Mouse (Mus musculus) stomach, embryonic 14.5 days (tissue): Measurements from ENCODE around the gene Usp4. TPM values are rescaled to one million over a fixed set of nuclear protein-coding genes. Genes with fewer than 3 reads are reported as not detected.

Source experiments
- ATAC-seq: fragments of 200-750 bp; cut with Nextera tagmentation; 2 replicates; pipeline ENCODE4 v1.8.0; 2017; ENCODE audit warnings: low read depth, moderate TSS enrichment; ENCODE audit not compliant: insufficient number of reproducible peaks, insufficient read depth, low FRiP score
- H3K27ac ChIP-seq: fragments of 300-500 bp; sonication (generic); 2 replicates; pipeline ENCODE4 v1.5.1; 2014; ENCODE audit warnings: mild to moderate bottlenecking, low read length, moderate library complexity, mixed read lengths
- H3K27me3 ChIP-seq: fragments of 300-500 bp; sonication (generic); 2 replicates; pipeline ENCODE4 v1.6.1; 2014; ENCODE audit warnings: low read length, control low read depth, mixed read lengths; ENCODE audit not compliant: control insufficient read depth, insufficient read depth
- H3K36me3 ChIP-seq: fragments of 300-500 bp; sonication (generic); 2 replicates; pipeline ENCODE4 v1.6.1; 2014; ENCODE audit warnings: mild to moderate bottlenecking, control low read depth, low read length, moderate library complexity, mixed read lengths; ENCODE audit not compliant: control insufficient read depth, insufficient read depth
- H3K4me1 ChIP-seq: fragments of 300-500 bp; sonication (generic); 2 replicates; pipeline ENCODE4 v1.6.1; 2014; ENCODE audit warnings: low read length, control low read depth, mixed read lengths; ENCODE audit not compliant: control insufficient read depth, insufficient read depth
- H3K4me2 ChIP-seq: fragments of 300-500 bp; sonication (generic); replicated peaks from 2 replicates; pipeline ENCODE4 v1.6.1; 2014; ENCODE audit warnings: low read depth, low read length, control low read depth
- H3K4me3 ChIP-seq: fragments of 300-500 bp; sonication (generic); 2 replicates; pipeline ENCODE4 v1.5.1; 2014; ENCODE audit warnings: low read depth, low read length, control low read depth
- H3K9ac ChIP-seq: fragments of 300-500 bp; sonication (generic); replicated peaks from 2 replicates; pipeline ENCODE4 v1.6.1; 2014; ENCODE audit warnings: low read depth, mild to moderate bottlenecking, control low read depth, low read length, moderate library complexity, mixed read lengths
- H3K9me3 ChIP-seq: fragments of 300-500 bp; sonication (generic); 2 replicates; pipeline ENCODE4 v1.6.1; 2016; ENCODE audit warnings: low read depth, low read length, control low read depth; ENCODE audit not compliant: control insufficient read depth
- WGBS: fragments of 180-500 bp; shearing (Covaris S2); extraction: QIAGEN DNeasy Blood & Tissue Kit; methylation state at CpG from one replicate; pipeline ENCODE4 v1.1.7; 2014; 5-methylcytosine and 5-hydroxymethylcytosine counted together
- polyA plus RNA-seq: library from polyadenylated mRNA; unstranded; fragments of >200 nt; fragmentation: Nextera tagmentation; extraction: Ambion mirVana; gene quantifications from 2 replicates; pipeline ENCODE4 v1.2.1, GENCODE M21; 2014

Gene Usp4
- polyA plus RNA-seq, 1 experiment from 2014 or later = 103 TPM

GRCm38 (mm10) chr9:108441236-108441919, 93.7 kb downstream of the Usp4 start:
- no peak for ATAC-seq
- Histone ChIP-seq H3K9me3 (no peaks in the 10 kb centered on the region), H3K9ac (no peak overlapping the region), H3K27ac (no peak overlapping the region), H3K4me3 (no peak overlapping the region), H3K27me3 (no peaks in the 10 kb centered on the region), H3K4me1 (no peaks in the 10 kb centered on the region), H3K36me3 (no peaks in the 10 kb centered on the region), H3K4me2 (no peak overlapping the region)
- 88% methylated on average over 11 of the region's 11 CpGs for WGBS

Other genes starting within 250 kb of the Usp4 start
- gene Bsn, start 157.5 kb upstream of the Usp4 start, polyA plus RNA-seq = 2.6 and 2.7 TPM in 2 replicates
- 79.9 and 82.1 TPM in 2 replicates for gene Dag1, start 83.9 kb upstream of the Usp4 start, polyA plus RNA-seq
- 44.2 and 46.9 TPM in 2 replicates for gene Nicn1, start 57.4 kb upstream of the Usp4 start, polyA plus RNA-seq
- 21.3 and 27.4 TPM in 2 replicates for gene Amt, start 51.0 kb upstream of the Usp4 start, polyA plus RNA-seq
- 308 and 334 TPM in 2 replicates for gene Rhoa, start 41.7 kb upstream of the Usp4 start, polyA plus RNA-seq
- gene Tcta, start 41.7 kb upstream of the Usp4 start, polyA plus RNA-seq = 37.9 and 43.3 TPM in 2 replicates
- 676 and 679 TPM in 2 replicates for gene Gpx1, start 8.9 kb upstream of the Usp4 start, polyA plus RNA-seq
- 0.72 and 0.87 TPM in 2 replicates for gene 1700102P08Rik, start 45.0 kb downstream of the Usp4 start, polyA plus RNA-seq
- 1.9 and 2.5 TPM in 2 replicates for gene Ccdc36, start 80.6 kb downstream of the Usp4 start, polyA plus RNA-seq
- not detected in 2 replicates for gene BC048562, start 88.6 kb downstream of the Usp4 start, polyA plus RNA-seq
- gene Ccdc71, start 112.7 kb downstream of the Usp4 start, polyA plus RNA-seq = 48.2 and 49.9 TPM in 2 replicates
- gene Klhdc8b, start 113.7 kb downstream of the Usp4 start, polyA plus RNA-seq = 64.0 and 64.9 TPM in 2 replicates
- gene Lamb2, start 131.9 kb downstream of the Usp4 start, polyA plus RNA-seq = 38.7 and 43.7 TPM in 2 replicates
- gene Usp19, start 142.7 kb downstream of the Usp4 start, polyA plus RNA-seq = 49.5 and 54.4 TPM in 2 replicates
- 113 and 114 TPM in 2 replicates for gene Qars, start 159.9 kb downstream of the Usp4 start, polyA plus RNA-seq
- 120 and 121 TPM in 2 replicates for gene Qrich1, start 169.0 kb downstream of the Usp4 start, polyA plus RNA-seq
- 193 and 198 TPM in 2 replicates for gene Impdh2, start 212.4 kb downstream of the Usp4 start, polyA plus RNA-seq
- 40.7 and 45.2 TPM in 2 replicates for gene Ndufaf3, start 219.6 kb downstream of the Usp4 start, polyA plus RNA-seq
- 114 and 135 TPM in 2 replicates for gene Dalrd3, start 222.0 kb downstream of the Usp4 start, polyA plus RNA-seq
- gene Wdr6, start 230.9 kb downstream of the Usp4 start, polyA plus RNA-seq = 85.0 and 88.4 TPM in 2 replicates
- 6.1 and 6.2 TPM in 2 replicates for gene P4htm, start 249.8 kb downstream of the Usp4 start, polyA plus RNA-seq